Mouse (Mus musculus): Measurements from ENCODE around the gene Mical3. TPM values are rescaled to one million over a fixed set of nuclear protein-coding genes. Genes with fewer than 3 reads are reported as not detected.

Mical3 gene
- total RNA-seq, 2 experiments from 2014 or later, result 123 to 140 TPM

- intact Hi-C loops (cut with DNase I), result no loop called here
- DNase-seq (ENCODE audit: low spot score), result no peak
Measured at GRCm38 (mm10) chr6:121096390-121096789, 34.4 kb downstream of the Mical3 start.

- intact Hi-C loops (cut with DNase I), result no loop called here
- DNase-seq (ENCODE audit: low spot score), result no peak
Measured at GRCm38 (mm10) chr6:121093662-121094408, 37.0 kb downstream of the Mical3 start.

GRCm38 (mm10) chr6:121090786-121091185 is 40.0 kb downstream of the Mical3 start:
- intact Hi-C loops (cut with DNase I), result no loop called here
- no peak for DNase-seq (ENCODE audit: low spot score)

DNA sequence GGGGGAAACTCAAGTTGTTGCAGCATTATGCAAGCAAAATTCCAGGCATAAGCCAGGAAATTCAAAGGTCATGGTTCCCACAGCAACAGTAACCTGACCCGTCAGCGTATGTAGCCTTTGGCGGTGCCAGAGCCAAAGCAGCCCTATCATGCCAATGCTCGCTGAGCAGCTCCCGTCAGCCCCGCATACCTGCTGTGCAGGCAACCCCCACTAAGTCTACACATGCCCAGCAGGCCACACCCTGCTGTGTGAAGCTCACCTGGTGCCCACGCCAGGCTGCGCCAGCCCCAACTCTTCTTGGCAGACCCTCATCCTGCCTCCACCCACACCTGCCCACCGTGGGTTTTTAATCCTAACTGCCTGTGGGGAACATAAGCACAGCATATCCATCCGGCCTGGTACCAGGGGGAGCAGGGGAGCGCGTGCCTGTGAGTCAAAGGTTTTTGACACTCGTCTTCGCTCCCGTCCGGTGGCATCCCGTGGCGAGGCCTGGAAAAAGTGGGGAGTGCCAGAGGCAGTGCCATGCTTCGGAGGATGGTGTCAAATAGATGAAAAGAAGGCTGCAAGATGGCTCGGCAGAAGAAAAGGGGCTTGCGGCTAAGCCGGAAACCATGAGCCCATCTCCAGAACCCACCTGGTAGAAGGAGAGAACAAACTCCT is 43.1 kb downstream of the Mical3 start:
- peak; percentile 29 for DNase-seq (ENCODE audit: low spot score)
- intact Hi-C loops (cut with DNase I), result no loop called here

DNA sequence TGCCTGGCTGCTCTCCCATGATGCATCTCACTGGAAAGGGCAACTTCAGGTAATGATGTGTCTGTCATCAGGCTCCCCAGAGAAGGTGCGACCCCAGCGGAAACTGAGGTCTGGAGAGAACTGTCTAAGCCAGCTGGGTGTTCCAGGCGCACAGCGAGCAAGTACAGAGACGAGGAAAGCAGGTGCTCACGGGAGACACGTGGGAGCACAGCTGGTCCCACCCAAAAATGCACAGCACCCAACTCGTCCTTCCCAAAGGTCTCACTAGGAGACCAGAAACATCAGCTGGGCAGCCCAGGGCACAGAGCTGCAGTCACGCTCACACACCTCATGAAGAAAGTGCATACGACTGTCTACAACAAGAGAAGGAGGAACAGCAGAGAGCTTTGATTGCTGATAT is 43.7 kb downstream of the Mical3 start:
- DNase-seq (ENCODE audit: low spot score), result no peak
- intact Hi-C loops (cut with DNase I), result no loop called here

DNA sequence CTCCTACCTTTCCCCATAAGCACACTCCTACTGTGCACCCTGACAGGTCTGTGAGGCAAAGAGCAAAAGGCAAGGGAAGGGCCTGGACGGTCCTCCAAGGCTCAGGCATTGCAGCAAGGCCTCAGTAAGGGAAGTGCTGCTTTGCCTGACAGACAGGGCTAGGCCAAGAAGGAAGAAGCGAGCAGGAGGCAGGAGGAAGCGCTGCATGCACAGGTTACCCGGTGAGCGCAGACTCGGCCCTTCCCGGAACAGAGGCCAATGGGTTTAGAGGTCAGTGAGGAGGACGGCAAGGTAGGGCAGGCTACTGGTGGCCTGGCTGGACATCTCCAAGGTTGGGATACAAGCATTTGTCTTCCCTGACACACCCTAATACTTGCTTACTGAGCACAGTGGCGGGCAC is 44.6 kb downstream of the Mical3 start:
- intact Hi-C loops (cut with DNase I), result no loop called here
- DNase-seq (ENCODE audit: low spot score), result no peak

DNA sequence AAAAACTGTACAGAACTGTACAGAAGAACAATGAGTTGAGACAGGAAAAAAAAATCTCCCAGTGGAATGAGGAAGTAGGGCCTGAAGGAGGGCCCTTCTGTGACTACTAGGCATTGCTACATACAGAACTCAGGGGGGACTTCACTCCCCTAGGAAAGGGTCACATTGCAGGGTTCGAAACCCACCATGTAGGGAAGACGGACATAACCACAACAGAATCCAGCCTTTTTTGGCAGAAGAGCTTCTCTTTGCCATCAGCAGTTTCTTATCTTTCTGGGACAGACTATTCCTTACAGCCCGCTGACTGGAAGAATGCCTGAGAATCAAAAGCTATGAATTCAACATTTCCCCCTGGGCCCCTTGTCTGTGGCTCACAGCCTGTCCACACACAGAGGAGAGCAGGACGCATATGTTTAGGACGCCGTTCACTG is 46.7 kb downstream of the Mical3 start:
- DNase-seq (ENCODE audit: low spot score), result no peak
- intact Hi-C loops (cut with DNase I), result no loop called here

DNA sequence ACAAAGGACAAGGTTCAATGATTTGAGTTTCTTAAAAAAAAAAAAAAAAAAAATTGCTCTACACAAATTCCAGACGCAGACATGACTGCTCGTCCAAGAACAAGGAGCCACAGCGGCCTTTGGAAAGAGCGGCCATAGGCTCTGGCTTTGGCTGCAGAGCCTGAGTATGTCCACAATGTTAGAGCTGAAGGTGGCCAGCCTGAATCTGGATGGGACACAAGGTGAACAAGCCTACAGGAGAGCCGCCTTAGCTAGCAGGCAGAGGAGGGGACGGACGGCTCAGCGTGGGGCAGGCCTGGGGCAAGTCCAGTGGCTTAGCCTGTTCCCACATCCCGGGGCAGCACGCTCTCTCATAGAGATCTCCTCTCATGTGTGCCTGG is 48.7 kb downstream of the Mical3 start:
- DNase-seq (ENCODE audit: low spot score), result no peak
- intact Hi-C loops (cut with DNase I), result no loop called here

DNA sequence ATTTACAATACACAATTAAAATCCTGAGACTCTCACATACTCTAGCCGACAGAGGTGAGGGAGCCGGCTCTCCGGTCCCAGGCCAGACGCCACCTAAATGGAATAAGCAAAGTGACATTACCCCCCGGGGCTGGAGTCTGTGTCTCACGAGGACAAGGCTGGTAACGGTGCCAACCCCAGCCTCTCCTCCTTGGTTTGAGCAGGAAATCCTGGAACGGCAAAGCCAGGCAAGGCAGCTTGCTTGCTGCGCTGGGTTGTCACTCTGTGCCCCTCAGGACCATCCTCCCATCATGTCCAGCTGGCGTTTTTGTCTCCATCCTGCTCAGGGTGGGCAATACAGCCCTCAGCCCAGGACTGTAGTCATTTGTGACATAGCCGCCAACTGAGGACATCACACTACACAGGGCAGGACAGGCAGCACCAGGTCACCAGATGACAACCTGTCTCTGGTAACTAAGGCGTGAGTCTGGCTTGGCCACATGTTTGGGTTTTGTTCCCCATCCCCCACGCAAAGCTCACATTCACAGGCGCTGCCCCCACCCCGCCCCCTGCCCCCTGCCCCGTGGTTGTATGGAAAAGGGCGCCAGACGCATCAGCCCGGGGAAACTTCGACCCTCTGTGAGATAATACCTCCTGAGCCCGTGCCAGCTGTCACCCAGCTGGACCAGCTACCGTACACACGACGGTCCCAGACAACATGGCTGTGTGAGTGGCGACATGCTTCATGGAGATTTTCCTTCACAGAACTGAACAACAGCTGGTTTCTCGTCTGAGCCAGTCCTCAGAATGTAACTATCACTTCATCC is 49.3 kb downstream of the Mical3 start:
- DNase-seq (ENCODE audit: low spot score), result no peak
- intact Hi-C loops (cut with DNase I), result no loop called here

GRCm38 (mm10) chr6:121078175-121078574 is 52.6 kb downstream of the Mical3 start:
- intact Hi-C loops (cut with DNase I), result no loop called here
- no peak for DNase-seq (ENCODE audit: low spot score)

- intact Hi-C loops (cut with DNase I), result no loop called here
Measured at GRCm38 (mm10) chr6:121076929-121077566, 53.8 kb downstream of the Mical3 start.

GRCm38 (mm10) chr6:121075763-121076162 is 55.0 kb downstream of the Mical3 start:
- intact Hi-C loops (cut with DNase I), result no loop called here
- no peak for DNase-seq (ENCODE audit: low spot score)

More at GRCm38 (mm10) chr6:121076929-121077566, 53.8 kb downstream of the Mical3 start:
- no peak for DNase-seq (ENCODE audit: low spot score)

GRCm38 (mm10) chr6:121073312-121073711 is 57.5 kb downstream of the Mical3 start:
- intact Hi-C loops (cut with DNase I), result no loop called here
- DNase-seq (ENCODE audit: low spot score), result no peak

DNA sequence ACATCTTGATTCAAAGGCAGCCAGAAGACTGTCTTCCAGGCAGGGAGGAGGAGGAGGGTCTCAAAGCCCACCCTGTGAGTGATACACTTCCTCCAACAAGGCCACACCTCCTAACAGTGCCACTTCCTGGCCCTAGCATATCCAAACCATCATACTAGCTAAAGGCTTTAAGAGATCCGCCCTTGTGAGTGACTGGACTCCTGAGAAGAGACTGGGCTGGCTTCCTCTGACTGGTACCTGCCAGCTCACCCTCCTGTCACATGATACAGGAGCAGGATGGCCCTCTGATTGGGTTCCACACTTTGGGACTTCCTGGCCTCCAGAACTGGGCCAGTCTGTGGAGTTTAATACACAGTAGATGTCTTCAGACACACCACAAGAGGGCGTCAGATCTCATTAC is 58.2 kb downstream of the Mical3 start:
- intact Hi-C loops (cut with DNase I), result no loop called here
- DNase-seq (ENCODE audit: low spot score), result no peak

DNA sequence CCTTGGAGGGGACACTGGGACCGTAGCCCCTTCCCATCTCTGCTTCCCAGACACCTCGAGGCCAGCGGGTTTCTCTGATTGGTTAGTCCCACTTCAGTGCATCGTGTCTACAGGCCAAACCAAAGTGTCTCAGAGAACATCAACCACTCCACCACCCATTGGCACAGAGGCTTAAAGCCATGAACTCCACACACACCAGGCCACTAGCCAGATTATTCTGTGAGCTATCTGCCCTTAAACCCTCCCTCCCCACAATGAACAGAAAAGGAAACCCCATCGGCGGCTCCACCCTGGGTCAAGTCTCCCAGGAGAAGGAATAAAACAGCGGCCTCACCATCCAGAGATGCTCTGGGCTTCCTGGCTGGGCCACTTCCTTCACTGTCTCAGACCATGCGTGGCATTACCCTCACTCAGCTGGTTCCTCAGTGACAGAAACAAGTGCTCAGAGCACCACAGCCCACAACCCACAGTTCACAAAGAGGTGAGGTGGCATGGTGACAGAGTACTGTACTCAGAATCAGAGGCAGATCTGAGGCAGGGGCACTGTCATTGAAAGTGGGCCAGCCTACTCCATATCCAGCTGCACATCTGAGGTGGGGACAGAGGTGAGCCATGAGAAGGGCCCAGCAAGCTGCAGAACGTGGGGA is 60.1 kb downstream of the Mical3 start:
- intact Hi-C loops (cut with DNase I), result no loop called here
- no peak for DNase-seq (ENCODE audit: low spot score)

DNA sequence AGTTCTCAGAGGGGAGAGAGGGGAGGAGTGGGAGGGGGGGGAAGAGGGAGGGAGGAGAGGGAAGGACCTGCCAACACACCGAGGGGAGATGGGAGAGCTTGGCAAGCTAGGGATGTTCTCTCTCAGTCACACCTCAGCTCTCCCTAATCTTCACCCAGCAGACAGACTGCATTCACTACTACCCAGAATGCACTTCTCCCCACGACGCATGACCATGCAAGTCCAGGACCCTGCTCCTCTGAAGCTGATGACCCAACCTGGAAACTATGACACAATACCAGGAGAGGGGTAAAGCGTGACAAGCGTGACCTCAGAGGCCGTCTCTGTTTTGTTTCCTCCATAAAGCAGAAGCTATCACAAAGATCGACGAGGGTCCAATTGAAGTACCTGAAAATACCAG is 61.6 kb downstream of the Mical3 start:
- DNase-seq (ENCODE audit: low spot score), result no peak
- intact Hi-C loops (cut with DNase I), result loop anchor here (5.0 kb wide), 1 partner anchor 38 kb away; no protein-coding TSS in a partner anchor

DNA sequence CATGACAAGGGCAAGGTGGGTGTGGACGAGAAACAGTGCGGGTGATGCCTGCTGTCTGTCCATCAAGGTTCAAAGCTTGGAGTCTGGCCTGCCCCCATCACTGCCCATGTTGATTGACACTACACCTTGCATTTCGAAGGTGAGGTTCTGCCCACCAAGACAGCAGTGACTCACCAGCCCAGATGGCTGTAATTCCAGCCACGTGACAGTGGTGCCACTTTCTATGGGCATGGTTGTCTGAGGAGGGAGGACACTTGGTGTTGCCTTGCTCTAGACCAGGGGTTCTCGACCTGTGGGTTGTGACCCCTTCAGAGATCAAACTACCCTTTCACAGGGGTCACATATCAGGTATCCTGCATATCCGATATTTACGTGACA is 62.7 kb downstream of the Mical3 start:
- DNase-seq (ENCODE audit: low spot score), result no peak

DNA sequence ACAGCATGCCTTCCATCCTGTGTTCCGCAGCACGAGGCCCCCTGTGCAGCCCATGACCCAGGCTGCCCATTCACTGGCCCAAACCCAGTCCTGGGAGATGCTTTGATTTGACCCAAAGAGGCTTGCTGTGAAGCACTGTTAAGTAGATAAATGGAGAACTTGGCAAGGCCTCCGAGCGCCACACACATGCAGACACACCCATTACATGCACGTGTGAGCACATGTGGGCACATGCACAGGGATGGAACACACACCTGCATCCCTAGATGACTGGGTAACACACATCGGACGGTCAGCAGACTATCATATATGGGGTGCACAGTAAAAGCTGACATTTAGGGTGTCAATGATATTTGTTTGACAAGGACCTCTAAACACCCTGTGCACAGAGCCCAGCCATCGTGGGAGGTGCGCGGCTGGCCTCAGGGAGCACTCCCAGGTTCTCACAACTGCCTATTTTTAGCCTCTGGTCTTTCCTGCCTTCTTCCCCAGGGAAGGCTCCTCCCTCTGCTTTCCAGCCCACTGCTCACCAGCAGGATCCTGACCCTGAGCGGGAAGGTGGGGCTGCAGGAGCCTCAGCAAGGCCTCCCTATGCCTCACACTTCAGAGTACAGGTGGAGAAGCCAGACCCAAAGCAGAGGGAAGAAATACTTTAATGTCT is 63.2 kb downstream of the Mical3 start:
- intact Hi-C loops (cut with DNase I), result loop anchor here (2.0 to 5.0 kb wide), 2 partner anchors 21 to 40 kb away; no protein-coding TSS in a partner anchor
- DNase-seq (ENCODE audit: low spot score), result peak; percentile 31

More for the DNA sequence above, 62.7 kb downstream of the Mical3 start:
- intact Hi-C loops (cut with DNase I), result loop anchor here (5.0 kb wide), 1 partner anchor 39 kb away; no protein-coding TSS in a partner anchor

GRCm38 (mm10) chr6:121066761-121067160 is 64.0 kb downstream of the Mical3 start:
- intact Hi-C loops (cut with DNase I), result loop anchor here (2.0 to 5.0 kb wide), 2 partner anchors 20 to 41 kb away; no protein-coding TSS in a partner anchor
- DNase-seq (ENCODE audit: low spot score), result no peak
